Mouse (Mus musculus) naive thymus-derived CD4-positive, alpha-beta T cell, adult 2 months (primary cell): ENCODE results near the gene Panx3.
A peak's percentile ranks its signal among the peaks of the same experiment; 100 is the strongest.

ENCODE experiments used
- DNase-seq: peaks from one replicate; pipeline ENCODE4 v3.0.0-alpha.2; 2011; ENCODE audit warnings: low read depth

The Panx3 gene

DNA sequence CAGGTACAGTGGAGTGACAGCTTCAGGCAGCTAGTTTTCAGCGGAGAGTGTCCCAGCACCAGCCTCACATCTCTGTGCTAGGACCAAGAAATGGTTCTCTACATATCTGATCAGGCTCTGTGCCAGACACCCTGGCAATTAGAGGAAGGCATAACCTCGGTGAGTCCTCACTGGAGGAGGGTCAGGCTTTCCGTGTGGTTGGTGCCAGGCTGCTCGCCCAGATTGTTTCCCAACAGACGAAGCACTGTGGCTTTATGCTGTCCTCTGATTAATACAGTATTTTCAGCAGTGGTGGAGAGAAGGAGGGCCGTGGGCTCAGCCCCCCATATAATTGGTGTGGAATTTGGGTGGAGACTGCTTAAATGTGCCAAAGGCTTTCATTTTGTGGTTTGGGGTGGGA, at the start of gene Panx3:
Panx3 (minus strand) TSS at position 121 of the 400 bp plus-strand sequence.
- no peak for DNase-seq

DNA sequence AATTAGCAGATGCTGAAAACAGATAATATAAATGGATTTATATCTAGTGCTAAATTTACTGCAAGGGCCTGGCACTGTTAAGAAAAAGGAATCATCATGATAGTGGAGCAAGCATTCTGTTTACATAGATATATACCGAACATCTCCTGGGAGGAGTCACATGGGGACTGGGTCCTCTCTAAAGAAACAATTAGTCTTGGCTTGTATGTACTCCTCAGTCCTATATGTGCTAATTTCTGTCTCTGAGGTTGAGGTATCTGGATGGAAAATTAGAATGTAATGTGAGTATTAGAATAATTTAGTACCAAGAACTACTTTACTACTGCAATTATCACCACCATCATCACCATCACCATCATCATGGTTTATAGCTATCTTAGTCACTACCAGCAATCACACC, 47.1 kb upstream of the Panx3 start, which contains the start of gene Olfr160:
Olfr160 (minus strand) TSS at position 101 of the 400 bp plus-strand sequence.
- DNase-seq: no peak

DNA sequence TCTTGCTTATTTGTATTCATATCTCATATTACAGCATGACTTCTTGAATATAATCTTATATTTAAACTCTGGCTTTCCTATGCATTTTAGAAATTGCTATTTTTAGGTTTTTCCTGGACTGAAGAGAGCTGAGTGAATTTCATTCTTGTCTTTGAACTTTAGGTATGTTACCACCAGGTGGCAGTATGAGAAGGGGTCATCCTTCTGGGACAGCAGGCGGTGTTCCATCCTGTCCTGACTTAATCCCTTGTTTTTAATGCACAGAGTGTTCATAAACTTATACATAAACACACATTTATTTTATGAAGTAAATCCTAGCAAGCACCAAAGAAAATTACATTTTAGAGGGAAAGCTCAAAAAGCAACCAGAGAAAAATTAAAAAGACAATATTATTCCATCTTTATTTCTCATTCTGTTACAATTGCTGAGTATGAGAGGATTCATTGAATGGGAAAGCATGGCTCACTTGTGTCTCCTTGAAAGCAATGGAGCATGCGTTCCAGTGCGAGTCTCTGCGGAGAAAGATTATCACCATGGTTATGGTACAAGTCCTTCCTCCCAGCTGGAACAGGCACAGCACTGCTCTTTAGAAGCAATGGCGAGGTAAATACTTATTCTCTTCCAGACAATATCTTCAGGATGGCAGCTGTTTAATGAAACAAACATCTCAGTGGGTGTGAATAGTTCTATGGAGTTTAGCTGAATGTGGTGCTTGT, 21.1 kb upstream of the Panx3 start:
- peak; percentile 3 for DNase-seq

GRCm38 (mm10) chr9:37687941-37688303, 18.9 kb upstream of the Panx3 start:
- DNase-seq: no peak

GRCm38 (mm10) chr9:37687288-37687940, 18.4 kb upstream of the Panx3 start:
- DNase-seq: no peak

- DNase-seq: no peak
These were observed 12.1 kb upstream of the Panx3 start for GRCm38 (mm10) chr9:37681123-37681522.

DNA sequence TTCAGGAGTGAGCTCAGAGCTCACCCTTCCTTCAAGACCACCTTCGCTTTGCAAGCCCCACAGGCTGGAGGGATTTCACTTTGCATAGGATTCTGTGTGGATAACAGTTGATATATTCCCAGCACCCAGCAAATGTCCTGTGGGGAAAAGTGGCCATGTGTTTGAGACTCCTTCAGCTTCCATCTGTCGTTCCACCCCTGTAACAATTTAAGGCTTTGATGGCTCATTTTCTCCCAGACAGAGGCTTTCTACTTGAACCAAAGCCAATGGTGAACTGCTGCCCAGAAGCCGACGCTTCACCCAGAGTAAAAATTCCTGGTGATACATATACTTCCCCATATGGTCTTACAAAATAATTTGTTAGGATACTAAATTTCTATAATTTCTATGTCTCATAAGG, 6.3 kb upstream of the Panx3 start:
- DNase-seq: no peak

DNA sequence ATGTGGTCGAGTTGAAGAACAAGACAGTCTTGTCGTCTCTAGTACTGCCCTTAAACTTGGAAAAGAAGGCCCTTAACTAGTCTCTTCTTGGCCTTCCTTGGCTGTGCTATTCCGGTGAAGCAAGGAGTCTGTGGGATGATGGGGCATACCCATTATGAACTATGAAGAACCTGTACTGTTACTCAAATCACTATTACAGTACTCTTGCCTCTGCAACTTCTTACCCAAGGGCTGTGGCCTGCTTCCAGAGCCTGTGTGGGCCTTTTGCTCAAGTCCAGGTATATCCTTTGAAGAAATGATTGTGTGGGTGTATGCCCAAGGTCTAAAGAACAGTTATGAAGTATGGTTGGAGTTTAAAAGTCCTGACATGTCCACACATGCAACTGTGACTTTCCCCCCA, 1.2 kb upstream of the Panx3 start:
- DNase-seq: no peak

DNA sequence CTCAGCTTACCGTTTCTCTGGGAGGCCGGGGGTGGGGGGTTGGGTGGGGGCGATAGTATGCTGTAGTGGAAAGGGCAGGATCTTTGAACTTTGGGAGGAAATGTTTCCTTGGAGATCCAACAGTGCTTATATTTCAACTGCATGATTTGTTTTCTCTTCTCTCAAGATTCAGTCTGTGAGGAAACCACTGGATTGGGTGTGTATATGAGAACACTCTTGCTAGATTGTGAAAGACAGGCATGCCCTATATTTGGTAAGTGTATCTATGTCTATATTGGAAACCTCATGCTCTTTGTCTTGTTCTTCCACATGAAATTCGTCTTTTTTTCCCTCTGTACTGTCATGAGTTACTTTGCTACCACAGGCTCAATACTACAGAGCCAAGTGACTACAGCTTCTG, 643 bp upstream of the Panx3 start:
- DNase-seq: no peak

- DNase-seq: no peak
These were observed 3.0 kb downstream of the Panx3 start for GRCm38 (mm10) chr9:37666045-37666444.

DNA sequence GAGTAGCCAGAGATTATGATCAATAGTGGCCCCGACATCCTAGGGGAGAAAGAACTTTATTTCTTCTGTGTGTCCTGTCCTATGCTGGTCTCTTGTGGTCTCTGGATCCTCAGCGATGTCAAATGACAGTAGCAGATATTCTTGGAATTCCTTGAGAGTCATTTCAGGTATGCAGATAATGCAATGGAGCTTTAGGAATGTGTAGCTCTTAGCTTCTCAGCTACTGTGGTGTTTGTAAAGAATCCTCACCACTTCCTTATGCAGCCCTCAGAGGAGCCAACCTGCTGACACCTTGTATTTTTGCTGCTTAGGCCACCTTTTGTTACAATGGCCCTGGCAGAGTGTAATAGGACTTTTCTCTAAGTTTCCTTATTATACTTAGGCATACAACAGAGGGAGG, 4.4 kb downstream of the Panx3 start:
- no peak for DNase-seq

DNA sequence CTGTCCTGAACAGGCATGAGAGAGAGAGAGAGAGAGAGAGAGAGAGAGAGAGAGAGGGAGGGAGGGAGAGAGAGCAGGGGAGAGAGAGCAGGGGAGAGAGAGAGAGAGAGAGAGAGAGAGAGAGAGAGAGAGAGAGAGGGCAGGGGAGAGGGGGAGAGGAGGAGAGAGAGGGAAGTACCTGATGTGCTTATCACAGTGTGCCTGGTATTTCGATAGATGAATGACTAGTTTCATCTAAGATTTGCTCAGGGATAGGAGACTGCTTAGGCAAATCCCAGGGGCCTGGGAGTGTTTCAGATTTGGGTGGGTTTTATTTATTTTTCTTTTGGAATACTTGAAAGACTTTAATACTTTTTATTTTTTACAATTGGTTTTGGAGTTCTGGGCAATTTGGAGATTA, 5.8 kb downstream of the Panx3 start:
- DNase-seq: no peak

GRCm38 (mm10) chr9:37659413-37659812, 9.6 kb downstream of the Panx3 start:
- DNase-seq: no peak

GRCm38 (mm10) chr9:37656931-37657481, 12.0 kb downstream of the Panx3 start, which contains the start of gene Tbrg1:
Gene Tbrg1, minus strand, starts transcription at chr9:37657312.
- peak; percentile 66 for DNase-seq

DNA sequence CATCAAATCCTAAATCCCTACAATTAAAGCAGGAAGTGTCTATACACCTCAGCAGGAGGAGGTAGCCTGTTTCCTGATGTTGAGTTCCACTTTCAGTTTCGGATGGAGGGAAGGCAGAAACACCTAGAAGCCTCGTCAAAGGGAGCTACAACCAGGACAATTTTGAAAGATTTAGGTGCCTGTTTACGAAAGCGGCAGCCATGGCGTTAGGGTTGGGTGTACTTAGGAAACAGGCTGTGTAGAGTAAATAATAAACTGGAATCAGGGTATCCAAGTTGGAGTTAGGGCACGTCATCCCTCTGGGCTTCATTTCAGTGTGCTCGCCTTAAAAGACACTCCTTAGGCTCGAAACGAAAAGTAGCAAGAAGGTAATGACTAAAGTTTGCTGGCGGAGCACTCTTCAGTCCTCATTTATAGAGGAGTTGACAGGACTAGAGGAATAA, 12.6 kb downstream of the Panx3 start:
- peak; percentile 80 for DNase-seq

DNA sequence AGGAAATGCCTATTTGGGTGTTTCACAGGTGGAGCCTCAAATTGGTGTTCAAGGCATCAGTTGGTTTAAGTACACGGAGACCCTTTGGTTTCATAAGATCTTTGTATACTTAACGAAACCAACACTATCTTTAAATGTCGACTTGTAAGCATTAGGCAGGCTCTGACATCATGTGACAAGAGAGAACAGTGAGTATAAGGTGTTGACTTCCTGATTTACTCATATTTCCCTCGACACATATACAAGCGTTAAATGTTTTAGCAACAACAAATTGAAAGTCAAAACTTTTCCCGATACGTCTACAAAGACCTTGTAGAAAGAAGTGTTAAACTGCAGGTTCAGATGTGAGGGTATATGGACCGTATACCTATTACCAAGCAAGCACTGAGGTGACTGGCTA, 13.1 kb downstream of the Panx3 start:
- DNase-seq: no peak

- DNase-seq: no peak
These were observed 15.2 kb downstream of the Panx3 start for GRCm38 (mm10) chr9:37653836-37654235.

GRCm38 (mm10) chr9:37650639-37651038, 18.4 kb downstream of the Panx3 start:
- DNase-seq: no peak

- no peak for DNase-seq
These were observed 22.8 kb downstream of the Panx3 start for GRCm38 (mm10) chr9:37646246-37646645.

DNA sequence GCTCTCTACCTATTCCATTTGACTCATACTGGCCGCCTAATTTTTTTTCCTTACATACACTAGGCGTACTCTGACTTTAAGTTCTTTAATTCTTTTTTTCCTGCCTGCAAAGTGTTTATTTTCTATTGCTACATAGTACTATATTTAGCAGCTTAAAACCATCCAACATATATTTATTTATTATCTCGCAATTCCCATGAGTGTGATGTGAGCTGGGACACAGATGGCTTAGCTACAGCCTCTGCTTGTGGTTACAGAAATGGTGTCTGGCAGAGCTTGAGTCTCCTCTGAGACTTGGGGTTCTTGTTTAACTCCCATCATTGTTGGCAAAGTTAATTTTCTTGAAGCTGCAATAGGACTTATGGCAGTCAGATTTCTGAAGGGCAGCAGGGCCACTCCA, 30.3 kb downstream of the Panx3 start:
- no peak for DNase-seq

DNA sequence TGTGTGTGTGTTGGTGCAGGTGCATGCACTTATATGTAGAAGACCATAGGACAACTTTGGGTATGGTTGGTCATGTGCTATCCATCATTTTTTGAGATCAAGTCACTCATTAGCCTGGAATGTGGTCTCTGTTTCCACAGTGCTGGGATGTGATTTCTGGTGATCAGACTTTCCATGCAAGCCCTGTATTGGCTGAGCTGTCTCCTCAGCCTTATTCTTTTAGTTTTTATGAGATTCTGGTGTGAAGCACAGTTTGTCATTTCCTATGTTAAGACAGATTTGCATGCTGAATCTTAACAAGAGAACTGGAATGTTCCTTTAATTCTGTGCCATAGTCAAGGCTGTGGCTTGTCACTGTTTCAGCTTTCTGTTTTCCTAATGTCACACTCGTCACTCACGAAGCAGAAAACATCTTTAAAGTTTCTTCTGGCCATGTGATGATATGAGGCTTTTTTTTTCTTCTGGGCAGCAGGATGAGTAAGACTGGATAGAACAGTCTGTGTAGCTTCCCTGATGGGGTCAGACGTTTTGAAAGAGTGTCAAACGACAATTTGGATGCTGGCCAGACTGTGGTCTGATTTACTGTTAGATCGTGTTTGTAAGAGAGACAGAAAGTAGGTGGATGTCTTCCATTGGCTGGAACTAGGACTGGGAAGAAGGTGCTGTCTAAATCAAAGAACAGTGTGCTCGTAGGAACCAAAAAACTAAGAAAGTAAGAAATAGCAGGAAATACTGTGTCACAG, 32.1 kb downstream of the Panx3 start:
- no peak for DNase-seq

- DNase-seq: peak; percentile 50
These were observed 32.7 kb downstream of the Panx3 start for GRCm38 (mm10) chr9:37636335-37636734.

DNA sequence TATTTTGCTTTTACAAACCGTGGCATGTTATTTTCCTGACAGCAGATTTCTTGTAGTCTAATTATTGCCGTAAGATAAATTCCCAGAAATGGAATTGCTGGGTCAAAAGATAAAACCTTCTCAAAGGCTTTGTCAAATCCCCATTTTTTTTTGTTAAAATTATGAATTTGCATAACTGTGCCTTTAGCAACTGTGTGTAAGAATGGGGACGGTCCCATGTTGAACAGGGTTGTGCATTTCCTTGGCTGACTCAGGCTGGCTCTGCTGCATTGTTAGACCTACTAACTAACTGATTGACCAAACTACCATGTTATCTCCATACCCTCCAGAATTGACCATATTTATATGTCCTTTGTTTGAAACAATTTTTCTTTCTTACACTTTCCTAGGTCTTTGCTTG, 34.8 kb downstream of the Panx3 start:
- DNase-seq: no peak
